Mouse (Mus musculus) kidney, postnatal 10 days (tissue): ENCODE results near the gene Zfhx3.

Source experiments
- DNase-seq: peaks from one replicate; pipeline ENCODE4 v3.0.0; 2021; ENCODE audit warnings: mixed read lengths

Zfhx3 gene

DNA sequence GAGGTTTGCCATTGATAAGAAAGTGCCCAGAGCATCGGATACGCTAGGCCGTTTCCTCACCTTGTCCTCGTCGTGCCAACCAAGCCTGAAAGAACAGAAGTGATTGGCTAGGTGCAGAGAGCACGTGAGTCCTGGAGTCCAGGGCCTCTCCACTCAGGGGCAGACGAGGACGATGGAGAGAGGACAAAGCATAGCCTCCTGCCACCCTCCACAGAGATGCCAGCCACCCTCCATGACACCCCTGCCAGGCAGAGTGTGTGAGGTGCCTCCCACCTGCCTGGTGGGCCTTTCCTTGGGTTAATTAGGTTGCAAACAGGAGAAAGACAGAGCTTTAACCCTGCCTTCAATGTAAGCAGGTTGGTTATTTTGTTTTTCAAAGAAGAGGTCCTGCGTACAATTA lies 965.6 kb downstream of the Zfhx3 start:
- no peak for DNase-seq

DNA sequence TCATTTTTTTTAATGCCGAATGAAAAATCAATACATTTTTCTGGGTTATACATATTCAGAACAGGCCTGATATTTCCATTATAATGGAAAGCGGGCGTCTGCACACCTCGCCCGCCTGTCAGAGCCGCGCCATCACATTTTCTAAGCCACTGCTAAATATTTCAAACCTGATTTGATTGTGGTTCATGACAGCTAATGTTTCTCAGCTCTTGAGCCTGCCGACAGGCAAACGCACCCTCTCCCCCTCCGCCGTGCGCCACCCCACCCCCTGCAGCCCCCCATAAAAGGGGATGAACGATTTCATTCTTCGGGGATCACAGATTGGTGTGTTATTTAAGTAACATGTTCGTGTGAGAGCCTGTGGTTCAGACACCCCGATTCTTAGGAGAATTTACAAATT lies 966.1 kb downstream of the Zfhx3 start:
- no peak for DNase-seq

DNA sequence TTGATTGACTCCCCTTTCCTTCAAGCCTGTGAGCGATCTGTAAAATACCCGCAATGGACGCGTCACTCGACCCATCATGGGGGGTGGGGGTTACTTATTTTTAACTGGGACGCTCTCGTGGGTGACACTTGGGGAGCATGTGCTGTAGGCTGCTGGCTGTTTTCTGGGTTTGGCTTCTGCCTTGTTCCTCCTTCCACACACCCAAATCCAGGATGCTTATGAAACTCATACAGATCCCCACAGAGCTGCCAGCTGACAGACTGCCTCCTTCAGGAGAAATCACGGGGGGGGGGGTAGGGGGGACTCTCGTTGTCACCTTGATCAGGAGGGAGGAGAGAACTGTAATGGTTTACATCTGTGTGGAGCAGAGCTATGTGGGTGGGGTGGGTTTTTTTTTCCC lies 966.6 kb downstream of the Zfhx3 start:
- DNase-seq = no peak

DNA sequence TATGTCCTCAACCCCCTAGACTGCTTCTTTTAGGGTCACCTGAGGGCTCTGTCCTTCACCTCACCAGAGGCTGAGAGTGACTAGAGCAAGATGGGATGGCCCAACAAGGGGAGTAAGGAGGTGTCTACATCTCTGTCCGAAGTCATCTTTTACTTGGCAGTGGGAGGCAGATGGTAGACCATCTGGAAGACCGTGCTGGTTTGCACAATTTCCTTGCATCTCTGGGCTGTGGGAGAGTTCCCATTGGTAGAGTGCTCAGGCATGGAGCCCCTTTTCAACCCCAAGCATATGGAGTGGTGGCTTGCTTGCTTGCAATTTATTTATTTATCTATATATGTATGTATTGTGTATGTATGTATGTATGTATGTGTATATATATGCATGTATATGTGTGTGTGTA lies 967.0 kb downstream of the Zfhx3 start:
- DNase-seq = no peak

DNA sequence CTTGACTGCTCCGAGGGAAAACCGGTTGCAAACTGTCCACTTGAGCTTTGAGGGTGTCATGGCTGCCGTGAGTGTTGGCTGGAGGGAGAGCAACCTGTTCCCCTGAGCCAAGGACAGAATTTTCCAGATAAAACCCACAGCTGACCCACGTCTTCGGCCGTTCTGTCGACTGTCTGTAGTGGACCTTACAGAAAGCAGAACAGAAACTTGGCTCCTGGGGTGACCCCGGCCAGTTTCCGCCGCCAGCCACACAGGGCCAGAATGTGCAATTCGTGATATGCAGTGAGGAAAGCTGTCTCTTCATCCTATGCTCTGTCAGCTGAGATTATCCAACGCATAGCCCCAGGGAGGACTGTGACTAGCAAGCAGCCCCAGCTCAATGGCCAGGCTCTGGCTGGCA lies 968.4 kb downstream of the Zfhx3 start:
- DNase-seq = peak; percentile 24

DNA sequence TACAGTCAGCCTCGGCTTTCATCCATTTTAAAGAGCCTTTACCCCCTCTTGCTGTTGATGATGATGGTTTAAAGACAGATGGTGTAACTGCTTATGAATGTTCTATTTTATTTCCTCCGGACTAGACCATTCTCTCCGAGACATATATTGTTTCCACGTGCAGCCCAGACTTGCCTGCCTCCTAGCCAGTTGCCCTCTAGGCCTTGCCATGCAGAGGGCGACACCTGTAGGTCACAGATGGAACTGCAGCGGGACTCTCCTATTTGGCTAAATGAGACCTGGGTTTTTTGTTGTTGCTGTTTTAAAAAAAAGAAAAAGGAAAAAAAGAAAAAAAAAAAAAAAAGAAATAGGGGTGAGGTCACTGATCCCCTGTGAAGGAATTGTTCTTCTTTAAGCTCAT lies 969.1 kb downstream of the Zfhx3 start:
- peak; percentile 95 for DNase-seq

DNA sequence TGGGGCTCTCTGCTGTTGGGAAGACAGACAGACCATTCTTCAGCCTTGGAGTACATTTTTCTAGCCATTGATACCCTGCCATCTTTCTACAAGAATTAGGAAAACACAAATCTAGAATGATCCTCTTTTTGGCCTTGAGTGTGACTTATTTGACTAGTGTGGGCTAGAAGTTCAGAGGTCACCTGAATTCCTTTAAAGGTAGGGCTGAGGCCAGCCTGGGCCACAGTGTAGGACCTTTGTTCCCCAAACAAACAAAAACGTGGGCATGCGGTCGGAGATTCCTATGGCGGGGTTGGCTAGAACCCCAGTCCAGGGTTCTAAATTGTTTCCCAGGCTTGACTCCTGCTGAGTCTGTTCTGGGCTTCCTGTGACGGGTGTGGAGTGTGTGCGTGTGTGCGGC lies 970.6 kb downstream of the Zfhx3 start:
- no peak for DNase-seq

DNA sequence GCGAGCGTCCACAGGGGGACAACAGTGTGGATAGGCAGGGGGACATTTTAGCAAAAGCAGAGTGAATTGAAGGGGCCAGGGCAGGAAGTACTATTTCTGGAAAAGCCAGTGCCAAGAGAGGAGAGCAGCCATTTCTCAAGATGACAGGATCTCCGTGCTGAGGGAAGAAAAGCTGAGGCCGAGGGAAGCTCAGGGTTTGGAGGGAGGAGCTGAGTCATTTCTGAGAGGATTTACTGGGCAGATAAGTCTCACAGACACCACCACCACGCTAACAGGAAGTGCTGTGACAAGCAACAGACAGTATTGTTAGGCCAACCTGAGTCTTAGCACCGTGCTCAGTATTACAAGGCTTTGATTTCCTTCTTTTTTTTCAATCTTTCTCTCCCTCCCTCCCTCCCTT lies 973.0 kb downstream of the Zfhx3 start:
- peak; percentile 53 for DNase-seq

DNA sequence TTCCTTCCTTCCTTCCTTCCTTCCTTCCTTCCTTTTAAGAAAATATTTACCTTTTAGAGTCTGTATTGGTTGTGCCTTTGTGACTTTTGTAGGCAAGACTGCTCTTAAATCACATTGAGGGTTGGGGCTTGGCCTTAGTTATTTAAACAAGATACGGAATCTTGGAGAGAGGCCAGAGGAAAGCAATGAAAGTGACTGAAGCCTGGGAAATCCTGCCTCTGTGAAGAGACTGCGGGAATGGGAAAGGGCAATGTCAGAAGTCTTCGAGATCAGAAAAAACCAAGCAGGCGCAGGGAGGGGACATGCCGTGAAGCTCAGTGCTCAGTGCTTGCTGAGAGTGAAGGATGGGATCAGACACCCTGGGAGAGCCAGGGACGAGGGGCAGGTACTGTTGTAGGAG lies 973.4 kb downstream of the Zfhx3 start:
- peak; percentile 59 for DNase-seq

DNA sequence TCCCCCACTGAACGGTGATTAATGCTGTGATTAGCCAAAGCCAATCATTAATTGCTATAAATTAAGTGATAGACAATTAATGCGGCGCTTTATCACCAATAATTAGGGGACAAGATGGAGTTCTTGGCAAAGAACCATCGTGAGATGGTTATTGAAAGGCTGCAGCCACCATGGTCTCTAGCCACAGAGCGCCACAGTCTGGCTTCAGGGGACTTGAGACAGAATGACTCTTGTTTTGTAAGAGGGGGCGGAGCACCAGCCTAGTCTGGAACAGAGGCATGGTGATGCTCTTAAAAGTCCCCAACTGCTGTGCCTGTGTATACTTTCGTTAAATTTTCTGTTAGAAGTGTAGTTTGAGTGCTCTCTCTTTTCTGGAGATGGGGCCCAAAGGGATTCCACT lies 977.7 kb downstream of the Zfhx3 start:
- DNase-seq = no peak

DNA sequence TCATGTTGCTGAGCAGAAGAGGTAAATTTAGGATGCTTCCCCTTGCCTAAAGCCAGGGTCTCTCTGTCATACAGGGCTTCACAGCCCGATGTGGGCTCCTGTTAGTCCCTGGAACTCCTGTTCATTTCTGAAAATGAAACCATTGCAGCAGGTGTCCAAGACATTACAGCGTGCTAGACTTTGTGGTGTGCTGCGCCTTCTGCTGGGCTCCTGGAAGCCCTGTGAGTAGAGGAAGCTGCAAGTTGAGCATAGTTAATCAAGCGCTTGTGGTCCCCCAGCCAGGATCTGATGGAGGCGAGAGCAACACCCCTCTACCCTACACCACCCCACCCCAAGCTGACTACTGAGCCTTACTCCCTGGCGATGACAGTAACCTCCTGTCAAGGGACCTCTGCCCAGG lies 980.7 kb downstream of the Zfhx3 start:
- DNase-seq = no peak

DNA sequence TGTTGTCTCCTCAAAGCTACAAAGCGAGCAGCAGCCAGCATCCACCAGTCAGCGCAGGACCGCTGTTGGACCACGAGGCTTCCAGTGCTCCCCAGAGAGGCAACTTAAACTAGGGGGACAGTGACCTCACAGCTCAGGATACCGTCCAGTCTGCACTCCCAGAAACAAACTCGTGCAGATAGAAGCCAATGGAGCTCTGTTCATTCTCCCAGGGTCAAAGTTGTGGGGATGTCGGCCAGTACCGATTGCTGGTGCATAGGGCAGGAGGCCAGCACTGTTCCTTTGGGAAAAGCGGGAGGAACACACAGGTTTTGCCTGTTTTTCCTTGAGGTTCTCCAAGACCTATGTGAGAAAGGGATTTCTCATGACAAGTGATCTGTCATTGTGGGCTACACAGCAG lies 982.1 kb downstream of the Zfhx3 start:
- DNase-seq = no peak

DNA sequence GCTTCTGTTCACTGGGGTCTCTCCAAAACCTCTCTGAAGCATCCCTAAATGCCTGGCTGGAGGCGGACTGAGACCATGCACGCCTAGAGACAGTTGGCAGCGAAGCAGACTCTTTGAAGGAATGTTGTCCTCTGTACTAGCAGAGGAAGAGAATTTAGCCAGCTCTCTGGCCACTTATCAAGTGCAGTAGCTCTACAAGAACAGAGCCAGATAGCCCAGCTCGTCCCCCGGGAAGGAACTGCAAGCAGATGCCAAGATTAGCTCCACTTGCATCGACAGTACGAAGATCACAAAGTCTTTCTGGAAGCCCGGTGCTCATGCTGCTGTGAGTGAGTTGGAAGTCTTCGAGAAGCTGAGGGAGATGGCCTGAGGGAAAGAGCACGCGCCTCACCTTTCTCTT lies 983.7 kb downstream of the Zfhx3 start:
- DNase-seq = peak; percentile 58

DNA sequence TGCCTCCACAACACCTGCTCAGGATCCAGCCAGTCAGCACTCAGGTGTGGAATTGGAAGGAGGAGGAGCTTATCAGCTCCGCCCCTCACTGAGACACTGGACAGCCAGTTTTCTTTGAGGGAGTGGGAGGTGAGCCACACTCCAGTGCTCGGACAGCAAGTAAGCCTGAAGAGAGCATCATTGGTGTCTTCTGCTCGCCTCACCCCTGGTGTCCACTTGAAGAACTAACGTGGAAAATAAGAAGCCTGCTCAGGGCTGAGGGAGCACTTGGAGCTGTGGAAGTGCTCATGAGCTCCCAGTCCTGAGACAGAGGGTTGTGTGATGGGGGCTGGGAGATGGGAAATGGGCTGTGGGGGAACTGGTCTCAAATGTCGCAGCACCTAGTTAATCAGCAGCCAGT lies 988.2 kb downstream of the Zfhx3 start:
- DNase-seq = no peak

DNA sequence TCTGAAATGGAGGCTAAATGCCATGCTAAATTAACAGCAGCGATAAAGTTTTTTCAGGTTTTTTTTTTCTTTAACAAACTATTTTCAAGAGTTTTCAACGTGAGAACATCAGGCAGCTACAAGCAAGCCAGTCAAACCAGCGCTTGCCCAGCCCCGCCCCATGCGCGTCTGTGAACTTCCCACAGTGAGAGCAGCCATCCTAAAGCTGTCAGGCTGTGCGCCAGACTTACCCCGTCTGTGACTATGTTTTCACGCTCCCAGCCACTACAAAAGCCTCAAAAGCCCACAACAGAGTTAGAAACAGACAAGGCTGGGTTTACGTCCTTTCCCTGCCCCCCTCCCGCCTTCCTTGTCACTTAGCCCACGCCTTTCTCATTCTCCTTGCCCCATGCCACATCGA lies 989.4 kb downstream of the Zfhx3 start:
- peak; percentile 85 for DNase-seq

DNA sequence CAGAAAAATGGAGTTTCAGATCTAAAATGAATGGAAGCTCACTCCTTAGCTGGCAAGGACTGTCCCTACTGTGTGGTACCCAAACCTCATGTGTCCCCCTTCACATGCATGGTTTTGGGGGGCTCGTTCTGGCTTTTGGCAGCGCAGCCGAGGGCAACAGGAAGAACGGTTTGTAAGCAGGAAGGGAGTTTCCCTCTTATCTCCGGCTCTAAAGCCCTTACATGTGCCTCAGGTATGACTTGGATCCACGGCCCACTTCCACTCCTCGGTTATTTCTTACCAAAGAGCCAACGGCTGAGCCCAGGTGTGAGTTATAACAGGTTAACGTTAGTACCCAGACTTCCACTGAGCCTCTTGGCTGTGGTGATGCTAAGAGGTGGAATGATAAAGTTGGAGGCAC lies 990.3 kb downstream of the Zfhx3 start:
- no peak for DNase-seq

DNA sequence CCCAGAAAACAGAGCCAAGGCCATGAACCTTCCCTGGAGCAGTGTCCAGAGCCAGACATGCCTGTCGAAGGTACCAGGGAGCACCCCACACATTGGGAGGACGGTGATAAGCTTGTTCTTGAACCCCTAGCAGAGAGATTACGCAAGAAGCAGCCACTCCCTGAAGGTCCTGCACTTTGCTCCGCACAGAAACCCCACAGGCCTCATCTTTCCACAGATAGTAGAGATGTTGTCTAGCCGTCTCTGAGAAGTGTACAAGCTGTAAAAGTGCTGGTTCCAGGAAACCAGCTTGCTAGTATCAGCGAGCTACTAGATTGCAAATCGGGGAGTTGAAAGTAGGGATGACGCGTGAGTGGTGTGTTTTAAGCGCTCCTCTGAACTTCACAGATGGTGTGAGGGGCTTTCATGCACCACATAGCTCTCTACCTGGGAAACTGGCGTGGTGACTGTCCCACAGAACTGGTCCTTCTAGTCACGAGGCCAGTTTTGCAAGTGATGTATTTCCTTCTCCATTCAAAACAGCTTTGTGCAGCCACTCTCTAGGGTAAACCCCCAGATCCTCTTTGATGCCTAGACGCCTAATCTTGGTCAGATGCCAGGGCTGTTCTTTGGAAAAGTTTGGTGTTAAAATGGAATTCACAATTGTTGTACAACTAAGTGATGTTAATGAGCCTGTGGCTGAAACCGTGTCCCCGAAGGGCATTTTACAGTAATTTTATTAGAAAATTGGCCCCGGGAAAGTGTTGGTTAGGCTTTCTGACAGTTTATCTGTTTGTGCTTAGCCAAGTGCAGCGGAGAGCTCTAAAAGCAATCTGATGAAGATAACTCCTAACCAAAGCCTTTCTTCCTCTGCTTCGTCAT lies 993.6 kb downstream of the Zfhx3 start:
- no peak for DNase-seq

DNA sequence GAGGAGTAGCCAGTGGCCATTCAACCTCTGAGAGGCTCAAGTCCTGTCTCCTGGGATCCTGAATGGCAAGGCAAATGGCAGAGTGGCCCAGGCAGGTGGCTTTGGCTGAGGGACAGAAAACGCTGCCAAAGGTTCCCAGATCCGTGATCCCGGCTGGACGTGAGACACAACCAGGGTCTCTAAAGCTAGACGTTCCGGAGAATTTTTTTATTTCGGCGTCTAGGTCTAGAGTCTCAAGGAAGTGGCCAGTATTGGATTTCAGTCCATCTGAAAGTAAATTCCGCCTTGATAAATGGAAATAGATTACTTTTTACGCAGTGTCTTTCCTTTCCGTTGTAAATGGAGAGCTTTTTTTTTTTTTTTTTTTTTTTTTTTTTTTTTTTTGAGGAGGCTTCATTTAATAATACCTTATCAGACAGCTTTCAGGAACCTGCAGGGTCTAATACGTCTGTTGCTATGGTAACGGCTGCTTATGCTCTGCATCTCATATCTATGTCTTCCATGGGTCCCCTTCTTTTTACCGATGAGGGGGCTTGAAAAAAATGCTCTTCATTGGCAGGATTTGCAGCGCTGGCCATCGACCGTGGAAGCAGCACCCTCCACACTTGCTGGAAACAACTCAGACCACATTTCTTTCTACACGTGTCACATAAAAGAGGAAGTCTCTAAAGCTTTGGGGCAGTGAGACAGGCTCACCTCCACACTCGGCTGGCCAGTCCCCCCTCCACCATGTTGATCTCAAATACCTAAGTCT lies 994.4 kb downstream of the Zfhx3 start:
- no peak for DNase-seq

DNA sequence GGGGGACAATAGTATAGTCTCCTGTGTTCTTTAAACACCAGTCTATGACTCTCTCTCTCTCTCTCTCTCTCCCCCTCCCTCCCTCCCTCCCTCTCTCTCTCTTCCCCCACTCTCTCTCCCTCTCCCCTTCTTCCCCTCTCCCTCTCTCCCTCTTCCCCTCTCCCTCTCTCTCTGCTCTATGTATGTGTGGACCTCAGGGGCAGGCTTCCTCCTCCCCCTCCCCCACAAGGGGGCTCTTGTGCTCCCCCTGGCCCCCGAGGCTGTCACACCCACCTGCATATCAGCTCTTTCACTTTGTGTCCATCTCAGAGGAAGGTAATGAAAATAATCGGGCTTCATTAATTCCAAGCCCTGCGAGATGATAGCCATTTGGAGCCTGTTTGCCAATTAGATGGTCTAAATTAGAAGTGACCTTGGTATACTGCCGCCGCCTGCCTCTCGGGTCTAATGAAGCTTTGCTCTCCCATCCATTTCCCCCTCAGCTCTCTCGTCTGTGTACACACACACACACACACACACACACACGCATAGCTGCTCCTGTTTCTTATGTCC lies 995.5 kb downstream of the Zfhx3 start:
- DNase-seq = no peak

DNA sequence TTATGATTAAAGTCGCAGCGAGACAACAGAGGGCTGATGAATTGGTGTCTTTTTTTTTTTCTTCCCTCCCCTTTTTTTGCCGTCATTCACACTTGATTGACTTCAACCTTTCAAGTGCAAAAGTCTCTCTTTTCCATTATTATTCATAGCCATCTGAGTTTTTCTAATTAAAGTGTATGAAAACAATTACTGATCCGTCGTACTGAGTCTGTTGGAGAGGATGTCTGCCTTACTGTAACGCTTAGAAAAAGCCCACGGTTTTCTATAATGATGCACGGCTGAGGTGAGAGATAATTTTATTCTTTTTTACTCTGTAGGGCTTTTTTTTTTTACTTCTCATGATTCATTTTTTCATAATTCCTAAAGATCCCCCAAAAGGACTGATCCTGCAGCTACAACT lies 1000.2 kb downstream of the Zfhx3 start:
- DNase-seq = no peak

DNA sequence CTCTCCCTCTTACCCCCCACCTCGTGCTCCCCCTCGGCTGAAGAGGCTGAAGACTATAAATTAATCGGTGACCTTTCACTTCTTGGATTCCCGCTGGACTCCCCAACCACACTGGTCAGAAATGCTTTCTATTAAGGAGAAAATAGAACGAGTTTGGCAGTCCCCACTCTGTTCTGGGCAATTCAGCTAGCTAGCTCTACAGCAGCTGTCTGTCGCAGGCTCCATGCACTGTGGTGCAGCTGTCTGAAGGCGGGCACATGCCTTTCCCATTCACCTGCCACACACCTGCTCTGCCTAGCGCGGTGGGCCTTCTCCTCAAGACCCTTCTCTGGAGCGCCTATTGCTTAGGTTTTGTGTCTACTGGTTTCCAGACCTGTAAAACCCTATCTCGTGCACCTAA lies 1000.7 kb downstream of the Zfhx3 start:
- DNase-seq = no peak

DNA sequence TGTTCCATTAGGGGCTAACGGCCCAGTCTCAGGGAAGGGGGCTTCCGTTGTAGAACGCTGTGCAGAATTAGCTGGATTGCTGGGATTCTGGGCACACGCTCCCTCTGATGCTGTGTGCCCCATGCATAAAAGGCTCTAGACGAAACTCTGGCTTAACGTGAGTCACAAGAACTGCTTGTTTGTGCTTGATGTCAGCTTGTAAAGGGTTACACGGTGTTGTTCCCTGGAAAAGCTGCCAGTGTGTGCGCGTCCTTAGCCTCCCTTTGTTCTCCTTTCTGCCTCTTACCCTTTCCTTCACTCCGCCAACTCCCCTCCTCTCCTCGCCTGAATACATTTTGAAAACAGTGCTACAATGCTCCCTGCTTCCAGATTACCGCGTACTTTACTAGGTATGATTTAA lies 1001.9 kb downstream of the Zfhx3 start:
- no peak for DNase-seq

DNA sequence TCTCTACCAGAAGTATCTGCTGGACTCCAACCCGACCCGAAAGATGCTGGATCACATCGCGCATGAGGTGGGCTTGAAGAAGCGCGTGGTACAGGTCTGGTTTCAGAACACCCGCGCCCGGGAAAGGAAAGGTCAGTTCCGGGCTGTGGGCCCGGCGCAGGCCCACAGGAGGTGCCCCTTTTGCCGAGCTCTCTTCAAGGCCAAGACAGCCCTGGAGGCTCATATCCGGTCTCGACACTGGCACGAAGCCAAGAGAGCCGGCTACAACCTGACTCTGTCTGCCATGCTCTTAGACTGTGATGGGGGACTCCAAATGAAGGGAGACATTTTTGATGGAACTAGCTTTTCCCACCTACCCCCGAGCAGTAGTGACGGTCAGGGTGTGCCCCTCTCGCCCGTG lies 1007.9 kb downstream of the Zfhx3 start:
- no peak for DNase-seq

DNA sequence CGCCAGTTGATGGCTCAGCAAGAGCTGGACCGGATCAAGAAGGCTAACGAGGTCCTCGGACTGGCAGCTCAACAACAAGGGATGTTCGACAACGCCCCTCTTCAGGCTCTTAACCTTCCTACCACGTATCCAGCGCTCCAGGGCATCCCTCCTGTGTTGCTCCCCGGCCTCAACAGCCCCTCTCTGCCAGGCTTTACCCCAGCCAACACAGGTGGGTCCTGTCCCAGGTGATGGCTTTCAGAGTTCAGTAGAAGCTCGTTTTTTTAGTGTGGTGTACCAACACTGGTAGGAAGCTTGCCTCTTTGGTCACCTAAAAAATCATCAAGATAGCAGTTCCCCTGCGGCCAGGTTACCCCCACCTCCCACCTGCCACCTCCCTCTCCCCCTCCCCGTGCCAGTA lies 1009.1 kb downstream of the Zfhx3 start:
- no peak for DNase-seq
